Mouse (Mus musculus): ENCODE data around the gene Ispd.

- TF ChIP-seq POLR2A (IDR thresholded peaks at IDR 0.05; ENCODE audit: extremely low read depth, insufficient read depth, low read length) = no peak
- no peak for TF ChIP-seq CTCF (IDR thresholded peaks at IDR 0.05; ENCODE audit: extremely low read depth, insufficient read depth, low read length)
Observed at GRCm38 (mm10) chr12:36584828-36585227, 203.6 kb downstream of the Ispd start.
